Mouse (Mus musculus) thymus, adult 2 months (tissue): ENCODE data around the gene Nfil3.

Experiments used
- CTCF ChIP-seq: fragments of 200-500 bp; IDR thresholded peaks from 2 replicates; pipeline ENCODE4 v1.5.1; 2012; ENCODE audit warnings: mild to moderate bottlenecking, control low read depth, low read length, moderate library complexity, borderline replicate concordance; ENCODE audit not compliant: control insufficient read depth, poor library complexity, insufficient read depth; ENCODE audit errors: extremely low read depth
- POLR2A ChIP-seq: fragments of 200-500 bp; IDR thresholded peaks from 2 replicates; pipeline ENCODE4 v1.6.1; 2012; ENCODE audit warnings: mild to moderate bottlenecking, low read length, control low read depth, moderate library complexity; ENCODE audit not compliant: control insufficient read depth, poor library complexity, insufficient read depth; ENCODE audit errors: extremely low read depth

- no peak for TF ChIP-seq CTCF
- TF ChIP-seq POLR2A = no peak
These were observed 62.5 kb downstream of the Nfil3 start for GRCm38 (mm10) chr13:52918333-52918732.
